Mouse (Mus musculus): ENCODE measurements around the gene Pspn. TPM values are rescaled to one million over a fixed set of nuclear protein-coding genes. Genes with fewer than 3 reads are reported as not detected.
A peak's percentile ranks its signal among the peaks of the same experiment; 100 is the strongest.

Pspn gene
- total RNA-seq (2021) = not detected
- long read RNA-seq, experiment 1 = 0 reads
- long read RNA-seq, experiment 2 = 0 reads

GRCm38 (mm10) chr17:56999968-57000609, at the start of gene Pspn:
Gene Pspn, minus strand, starts transcription at chr17:57000018.
- DNase-seq (ENCODE audit: low spot score in 2 of 2) = no peak
- no peak within 1 kb of the TSS for H3K4me3 ChIP-seq
- H3K27ac ChIP-seq = no peak within 1 kb of the TSS
- no peak for TF ChIP-seq CTCF (conservative IDR thresholded peaks at IDR 0.05)

GRCm38 (mm10) chr17:57048816-57049215, 49.0 kb upstream of the Pspn start:
- Histone ChIP-seq H3K27ac (no peak overlapping the region), H3K4me3 (no peak overlapping the region)
- no peak for DNase-seq (ENCODE audit: low spot score in 2 of 2)
- no peak for TF ChIP-seq CTCF (conservative IDR thresholded peaks at IDR 0.05)

GRCm38 (mm10) chr17:57047406-57047805, 47.6 kb upstream of the Pspn start:
- TF ChIP-seq CTCF (conservative IDR thresholded peaks at IDR 0.05) = no peak
- no peak for DNase-seq (ENCODE audit: low spot score in 2 of 2)

GRCm38 (mm10) chr17:57041554-57041953, 41.7 kb upstream of the Pspn start, which contains the start of gene Slc25a41:
Gene Slc25a41, minus strand, starts transcription at chr17:57041654.
- no peak for TF ChIP-seq CTCF (conservative IDR thresholded peaks at IDR 0.05)
- no peak for DNase-seq (ENCODE audit: low spot score in 2 of 2)
- Histone ChIP-seq H3K4me3 (no peak within 1 kb of the TSS), H3K27ac (no peak within 1 kb of the TSS)

More at GRCm38 (mm10) chr17:57047406-57047805, 47.6 kb upstream of the Pspn start:
- H3K4me3 ChIP-seq = no peak overlapping the region
- no peak overlapping the region for H3K27ac ChIP-seq

GRCm38 (mm10) chr17:57038978-57039377, 39.2 kb upstream of the Pspn start:
- DNase-seq (ENCODE audit: low spot score in 2 of 2) = no peak
- TF ChIP-seq CTCF (conservative IDR thresholded peaks at IDR 0.05) = peak; percentile 52
- no peak overlapping the region for H3K27ac ChIP-seq

GRCm38 (mm10) chr17:57032854-57033253, 33.0 kb upstream of the Pspn start:
- Histone ChIP-seq H3K4me3 (no peak overlapping the region), H3K27ac (peak overlapping the region; percentile 91; the same call in 1 of the 2 replicates)
- no peak for DNase-seq (ENCODE audit: low spot score in 2 of 2)
- no peak for TF ChIP-seq CTCF (conservative IDR thresholded peaks at IDR 0.05)

More at GRCm38 (mm10) chr17:57038978-57039377, 39.2 kb upstream of the Pspn start:
- H3K4me3 ChIP-seq = no peak overlapping the region

GRCm38 (mm10) chr17:57031661-57032420, 32.0 kb upstream of the Pspn start:
- peak overlapping the region; percentile 60 for H3K4me3 ChIP-seq
- H3K27ac ChIP-seq = peak overlapping the region; percentile 91
- 0 out of 2 replicates have a peak, but pooled peaks have one; percentile 30 for TF ChIP-seq CTCF (conservative IDR thresholded peaks at IDR 0.05)
- DNase-seq (ENCODE audit: low spot score in 2 of 2) = peak; percentile 98 to 100

- TF ChIP-seq CTCF (conservative IDR thresholded peaks at IDR 0.05) = no peak
- Histone ChIP-seq H3K27ac (peak within 1 kb of the TSS; percentile 92), H3K4me3 (peak within 1 kb of the TSS; percentile 73)
- DNase-seq (ENCODE audit: low spot score in 2 of 2) = peak in 1 of 2 experiments; percentile 50
Observed at GRCm38 (mm10) chr17:57030931-57031660, 31.3 kb upstream of the Pspn start, which contains the start of gene Khsrp. Gene Khsrp, minus strand, starts transcription at chr17:57031522.

- no peak for DNase-seq (ENCODE audit: low spot score in 2 of 2)
- TF ChIP-seq CTCF (conservative IDR thresholded peaks at IDR 0.05) = no peak
Observed at GRCm38 (mm10) chr17:57029691-57030090, 29.9 kb upstream of the Pspn start.

GRCm38 (mm10) chr17:57027471-57027870, 27.7 kb upstream of the Pspn start:
- no peak for DNase-seq (ENCODE audit: low spot score in 2 of 2)
- Histone ChIP-seq H3K27ac (no peak overlapping the region), H3K4me3 (no peak overlapping the region)
- TF ChIP-seq CTCF (conservative IDR thresholded peaks at IDR 0.05) = no peak

More at GRCm38 (mm10) chr17:57029691-57030090, 29.9 kb upstream of the Pspn start:
- H3K4me3 ChIP-seq = peak overlapping the region; percentile 73
- H3K27ac ChIP-seq = no peak overlapping the region

GRCm38 (mm10) chr17:57020960-57021359, 21.1 kb upstream of the Pspn start:
- DNase-seq (ENCODE audit: low spot score in 2 of 2) = no peak
- TF ChIP-seq CTCF (conservative IDR thresholded peaks at IDR 0.05) = no peak
- Histone ChIP-seq H3K27ac (no peak overlapping the region), H3K4me3 (no peak overlapping the region)

GRCm38 (mm10) chr17:57019693-57020092, 19.9 kb upstream of the Pspn start:
- DNase-seq (ENCODE audit: low spot score in 2 of 2) = no peak

More at GRCm38 (mm10) chr17:57019693-57020092, 19.9 kb upstream of the Pspn start:
- TF ChIP-seq CTCF (conservative IDR thresholded peaks at IDR 0.05) = no peak
- no peak overlapping the region for H3K27ac ChIP-seq
- H3K4me3 ChIP-seq = no peak overlapping the region

Data from layer of hippocampus, adult 2 months (tissue).